Mouse (Mus musculus) kidney, adult 18-20 months (tissue): Measurements from ENCODE around the gene Gm10840.

Experiments used
- DNase-seq: peaks from one replicate; pipeline ENCODE4 v3.0.0; 2021

Gene Gm10840

DNA sequence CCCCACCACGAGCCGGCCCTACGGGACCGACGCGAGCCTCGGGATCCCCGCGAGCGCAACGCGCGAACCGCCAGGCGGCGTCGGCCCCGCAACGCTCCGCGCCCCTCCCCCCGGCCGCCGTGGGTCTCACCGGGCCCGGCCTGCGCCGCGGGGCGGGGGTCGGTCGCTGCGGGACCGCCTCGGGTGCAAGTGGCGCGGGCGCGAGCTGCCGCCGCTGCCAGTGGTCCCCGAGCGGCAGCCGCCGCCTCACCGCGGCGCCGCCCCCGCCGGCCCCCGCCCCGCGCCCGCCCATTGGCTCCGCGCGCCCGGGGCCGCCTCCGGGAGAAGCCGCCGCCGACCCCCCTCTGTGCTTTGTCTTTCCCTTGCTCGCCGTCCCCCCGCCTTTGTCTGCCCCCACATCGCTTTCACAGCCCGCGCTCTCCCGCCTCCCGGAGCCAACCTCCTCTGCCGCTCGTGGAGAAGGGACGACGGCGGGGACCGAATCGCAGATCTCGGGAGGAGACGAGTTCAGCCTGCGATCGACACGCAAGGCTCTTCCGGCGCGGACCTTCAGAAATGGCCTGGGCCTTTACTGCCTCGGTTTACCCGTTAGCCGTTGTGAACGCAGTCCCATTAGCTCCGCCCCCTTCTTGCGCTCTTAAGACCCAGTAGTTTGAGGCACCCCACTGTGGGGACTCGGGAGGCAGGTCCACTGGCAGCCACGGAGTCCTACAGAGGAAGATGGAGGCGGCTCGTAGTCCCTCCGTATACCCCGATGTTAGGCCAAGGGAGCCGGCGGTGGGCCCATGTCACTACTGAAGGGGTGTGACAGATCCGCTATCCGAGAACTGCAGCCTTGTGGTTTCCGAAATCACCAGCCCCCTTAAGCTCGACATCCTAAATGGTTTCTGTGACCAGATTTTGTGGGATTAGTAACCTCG, 469 bp upstream of the Gm10840 start:
- peak; percentile 69 for DNase-seq

GRCm38 (mm10) chr11:106162237-106162636, 1.6 kb downstream of the Gm10840 start:
- DNase-seq = no peak

DNA sequence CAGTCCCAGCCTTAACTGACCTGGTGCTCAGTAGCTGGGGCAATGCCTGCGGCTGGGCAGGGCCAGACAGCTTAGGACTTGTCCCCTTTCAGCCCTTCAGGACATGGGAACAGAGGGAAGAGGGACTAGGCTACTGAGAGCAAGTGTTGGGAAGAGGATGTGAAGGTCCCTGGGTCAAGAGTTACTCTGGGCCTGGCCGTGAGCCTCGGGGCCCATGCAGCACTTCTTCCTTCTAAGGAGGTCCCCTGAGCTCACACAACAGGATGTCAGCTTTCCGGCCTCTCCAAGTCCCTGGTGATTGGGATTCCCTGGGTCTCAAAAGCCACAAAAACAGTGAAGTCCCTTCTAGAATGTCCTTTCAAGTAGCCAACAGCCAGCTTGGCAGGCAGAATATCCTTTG, 2.9 kb downstream of the Gm10840 start:
- peak; percentile 30 for DNase-seq

- DNase-seq = no peak
These were observed 4.0 kb downstream of the Gm10840 start for GRCm38 (mm10) chr11:106164601-106165180.

- no peak for DNase-seq
These were observed 6.8 kb downstream of the Gm10840 start for GRCm38 (mm10) chr11:106167435-106167834.

DNA sequence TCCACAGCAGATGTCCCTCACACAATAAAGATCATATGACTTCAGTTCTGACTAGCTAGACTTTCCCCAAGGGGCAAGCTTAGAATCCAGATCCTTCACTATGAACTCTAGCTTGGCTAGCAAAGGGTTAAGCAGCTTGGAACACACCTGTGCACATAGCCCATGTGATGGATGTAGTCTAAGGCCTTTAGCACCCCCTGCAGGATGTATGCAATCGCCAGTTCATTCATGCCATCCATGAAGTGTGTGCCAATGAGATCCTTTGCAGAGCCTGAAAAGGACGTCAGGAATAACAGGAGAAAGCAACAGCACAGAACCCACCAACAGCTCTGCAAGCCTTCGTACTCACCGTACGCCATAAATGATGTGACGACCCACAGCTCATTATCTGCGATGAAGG, 10.2 kb downstream of the Gm10840 start:
- no peak for DNase-seq

GRCm38 (mm10) chr11:106173228-106173627, 12.6 kb downstream of the Gm10840 start:
- no peak for DNase-seq

DNA sequence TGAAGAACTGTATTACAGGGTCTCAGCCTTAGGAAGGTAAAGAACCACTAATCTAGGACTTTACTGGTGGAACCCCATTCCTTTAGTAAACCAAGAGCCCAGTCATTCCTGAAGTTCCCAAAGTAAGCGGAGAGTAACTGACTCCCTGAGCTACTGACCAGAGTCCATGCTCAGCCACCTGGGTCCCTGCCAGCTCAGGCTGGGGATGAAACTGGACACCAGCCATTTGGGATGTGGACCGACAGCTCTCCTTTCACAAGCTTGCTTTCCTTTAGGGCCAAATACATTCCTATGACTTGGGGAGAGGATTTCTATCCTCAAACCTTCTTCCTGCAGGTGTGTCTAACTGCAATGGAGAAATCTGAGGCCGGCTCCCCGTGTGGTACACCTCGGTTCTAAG, 13.7 kb downstream of the Gm10840 start:
- peak; percentile 68 for DNase-seq

DNA sequence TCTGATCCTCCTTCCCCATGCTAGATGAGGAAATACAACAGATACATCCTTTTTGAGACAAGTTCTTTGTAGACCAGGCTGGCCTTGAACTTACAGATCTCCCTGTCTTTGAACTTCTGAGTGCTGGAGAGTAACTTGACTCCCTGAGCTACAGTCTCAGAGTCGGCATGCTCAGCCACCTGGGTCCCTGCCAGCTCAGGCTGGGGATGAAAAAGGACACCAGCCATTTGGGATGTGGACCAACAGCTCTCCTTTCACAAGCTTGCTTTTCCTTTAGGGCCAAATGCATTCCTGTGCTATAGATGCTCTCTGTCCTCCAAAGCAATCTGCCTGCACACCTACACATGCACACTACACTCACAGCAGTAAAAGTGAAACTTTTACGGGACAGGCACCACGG, 14.4 kb downstream of the Gm10840 start:
- no peak for DNase-seq

- no peak for DNase-seq
These were observed 15.7 kb downstream of the Gm10840 start for GRCm38 (mm10) chr11:106176372-106176771.

GRCm38 (mm10) chr11:106178036-106178782, 17.6 kb downstream of the Gm10840 start:
- no peak for DNase-seq

DNA sequence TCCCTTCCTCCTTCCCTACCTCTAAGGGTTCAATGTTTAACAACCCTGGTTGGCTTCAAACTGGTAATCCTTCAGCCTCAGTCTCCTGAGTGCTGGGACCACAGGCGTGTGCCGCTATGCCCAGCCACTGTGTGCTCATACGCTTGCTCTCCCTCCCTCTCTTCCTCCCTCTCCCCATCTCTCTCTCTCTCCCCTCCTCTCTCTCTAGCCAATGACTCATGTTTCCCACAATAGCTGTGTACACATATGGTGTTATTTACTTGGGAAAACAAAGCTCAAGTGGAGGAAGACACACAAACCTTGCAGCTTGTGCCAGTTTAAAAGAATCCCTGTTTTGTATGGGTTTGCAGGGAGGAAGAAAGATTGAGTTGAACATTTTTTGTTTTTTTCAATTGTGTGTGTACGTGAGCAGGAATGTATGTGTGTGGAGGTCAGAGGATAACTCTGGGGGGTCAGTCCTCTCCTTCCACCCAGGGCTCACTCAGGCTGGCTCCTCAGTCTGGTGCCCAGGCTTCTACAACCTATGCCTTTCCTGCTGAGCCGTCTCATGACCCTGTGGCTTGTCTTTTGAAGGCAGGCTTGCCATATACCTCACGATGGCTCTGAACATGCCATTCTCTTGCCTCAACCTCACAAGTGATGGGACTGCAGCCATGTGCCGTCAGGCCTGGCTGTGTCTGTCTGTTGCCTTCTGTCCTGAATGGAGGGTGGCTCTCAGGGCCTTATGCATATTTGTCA, 19.2 kb downstream of the Gm10840 start:
- no peak for DNase-seq

DNA sequence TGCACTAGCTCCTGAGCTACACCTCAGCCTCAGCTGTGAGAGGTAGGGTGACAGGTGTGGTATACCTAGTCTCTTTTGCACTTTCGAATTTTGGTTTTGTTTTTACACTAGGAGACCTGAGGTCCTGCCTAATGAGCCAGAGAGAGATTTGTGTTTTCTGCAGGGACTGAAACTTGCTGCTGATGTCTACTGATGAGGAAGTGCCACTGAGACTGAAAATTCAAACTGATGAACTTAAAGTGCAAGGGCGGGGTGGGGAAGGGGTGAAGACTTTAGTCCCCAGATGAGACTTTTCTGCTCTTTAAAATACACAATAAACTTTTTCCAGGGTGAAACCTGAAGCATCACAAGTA, 19.8 kb downstream of the Gm10840 start:
- no peak for DNase-seq

GRCm38 (mm10) chr11:106187326-106187725, 26.7 kb downstream of the Gm10840 start:
- no peak for DNase-seq

DNA sequence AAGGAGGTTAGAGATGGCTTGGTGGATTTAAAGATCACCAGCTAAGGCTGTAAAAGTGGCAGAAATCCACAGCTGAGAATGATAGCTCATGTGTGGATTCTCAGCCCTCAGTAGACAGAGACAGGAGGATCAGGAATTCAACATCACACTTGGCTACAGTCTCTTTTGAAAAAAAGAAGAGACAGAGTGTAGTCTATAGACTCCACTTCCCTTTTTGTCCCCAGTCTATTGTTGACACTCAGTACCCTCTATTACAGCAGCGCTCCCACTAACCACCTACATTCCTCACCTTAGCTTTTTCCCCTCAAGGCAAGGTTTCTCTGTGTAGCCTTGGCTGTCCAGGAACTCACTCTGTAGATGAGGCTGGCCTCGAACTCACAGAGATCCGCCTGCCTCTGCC, 31.1 kb downstream of the Gm10840 start:
- no peak for DNase-seq

DNA sequence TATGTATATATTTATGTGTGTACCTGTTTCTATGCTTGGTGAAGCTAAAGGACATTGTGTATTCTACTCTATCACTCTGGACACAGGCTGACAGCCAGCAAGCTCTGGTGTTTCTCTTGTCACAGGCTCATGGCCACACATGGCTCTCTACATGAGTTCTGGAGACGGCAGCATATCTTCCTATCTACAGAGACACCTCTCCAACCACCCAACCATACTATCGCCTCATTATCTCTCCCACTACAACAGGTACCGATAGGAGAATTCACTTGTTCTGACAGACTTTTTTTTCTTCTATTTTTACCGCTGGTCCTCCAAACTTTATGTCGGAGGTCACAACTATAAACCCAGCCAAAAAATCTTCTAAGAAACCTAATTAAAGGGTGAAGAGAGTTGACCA, 31.6 kb downstream of the Gm10840 start:
- DNase-seq = no peak

DNA sequence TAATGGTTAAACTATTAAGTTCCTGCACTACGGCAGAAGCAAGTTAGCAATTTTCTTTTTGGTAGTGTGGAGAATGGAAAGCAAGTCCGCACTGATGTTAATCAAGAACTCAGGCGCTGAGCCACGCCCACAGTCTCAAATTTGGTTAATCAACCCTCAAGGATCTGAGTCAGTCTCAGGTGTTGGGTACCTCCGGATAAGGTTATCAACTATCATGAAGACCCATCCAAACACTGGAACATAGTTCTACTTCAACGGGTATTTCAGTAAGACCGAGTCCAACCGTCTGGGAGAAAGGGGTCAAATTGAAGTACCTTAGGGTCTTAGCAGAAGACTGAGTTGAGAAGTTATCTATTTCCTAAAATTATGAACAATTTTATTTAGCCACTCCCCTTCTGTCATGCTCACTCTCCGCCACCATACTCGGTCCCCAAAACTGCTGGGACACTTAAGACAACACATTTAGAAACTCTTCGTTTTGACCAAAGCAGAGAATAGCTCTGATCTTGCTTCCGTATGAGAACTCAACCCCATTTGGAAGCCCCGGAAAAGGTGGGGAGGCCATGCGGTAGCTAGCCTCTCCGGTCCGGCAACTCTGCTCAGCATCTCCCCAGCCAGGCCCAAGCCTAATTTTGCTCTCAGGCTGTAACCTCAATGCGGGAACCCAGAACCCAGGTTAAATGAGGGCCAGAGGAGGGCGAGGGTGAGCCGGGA, 32.2 kb downstream of the Gm10840 start:
- DNase-seq = peak; percentile 23

DNA sequence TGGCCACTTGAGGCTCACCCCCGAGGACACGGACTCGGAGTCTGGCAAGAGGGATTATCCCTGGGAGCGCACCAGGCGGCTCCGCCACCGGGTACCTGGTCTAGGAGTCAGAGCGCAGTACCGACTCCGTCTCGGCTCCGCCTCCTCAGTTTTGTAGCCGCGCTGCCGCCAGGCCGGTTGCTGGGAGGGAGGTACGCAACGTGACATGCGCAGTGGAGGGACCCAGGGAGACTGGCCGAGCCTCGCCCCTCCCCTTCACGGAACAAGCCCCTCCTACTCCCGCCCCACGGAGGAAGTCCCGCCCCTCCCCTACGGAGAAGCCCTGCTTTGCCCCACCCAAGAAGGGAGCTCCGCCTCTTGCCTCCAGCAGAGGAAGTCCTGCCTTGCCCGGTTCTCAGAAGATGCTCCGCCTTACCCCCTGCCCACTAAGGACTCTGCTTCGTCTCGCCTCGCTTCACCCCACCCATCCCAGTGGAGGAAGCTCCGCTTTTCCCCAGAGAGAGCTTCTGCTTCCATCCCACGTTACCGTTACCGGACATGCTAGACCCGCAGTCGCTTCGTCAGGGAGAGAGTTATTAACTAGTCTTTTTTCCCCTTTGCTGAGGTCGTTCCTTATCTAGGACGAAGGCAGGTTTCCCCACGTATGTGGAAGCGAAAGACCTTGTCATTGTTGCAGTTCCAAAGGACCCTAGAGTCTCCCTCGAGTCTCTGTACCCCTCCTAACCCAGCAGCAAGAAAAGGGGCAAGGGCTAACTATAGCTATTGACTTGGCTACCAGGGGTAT, 32.9 kb downstream of the Gm10840 start:
- DNase-seq = peak; percentile 93

DNA sequence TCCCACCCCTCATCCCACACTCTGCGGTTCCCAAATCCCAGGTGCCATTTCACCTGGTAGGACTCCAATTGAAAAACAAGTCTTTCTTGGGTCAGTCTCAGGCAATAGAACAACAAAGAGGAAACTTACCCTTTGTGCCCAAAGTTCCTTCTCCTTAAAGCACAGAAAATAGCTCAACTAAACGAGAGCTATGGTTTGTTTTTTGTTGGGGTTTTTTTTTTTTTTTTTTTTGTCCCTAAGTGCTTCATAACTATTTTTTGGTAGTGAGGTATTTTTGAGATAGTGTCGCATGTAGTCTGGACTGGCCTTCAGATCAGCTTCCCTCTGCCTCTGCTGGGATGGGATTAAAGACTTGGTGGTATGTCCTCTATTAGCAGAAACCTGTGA, 33.5 kb downstream of the Gm10840 start:
- no peak for DNase-seq

- no peak for DNase-seq
These were observed 34.2 kb downstream of the Gm10840 start for GRCm38 (mm10) chr11:106194891-106195290.

- no peak for DNase-seq
These were observed 34.7 kb downstream of the Gm10840 start for GRCm38 (mm10) chr11:106195341-106195740.

- DNase-seq = no peak
These were observed 37.6 kb downstream of the Gm10840 start for GRCm38 (mm10) chr11:106198277-106198676.
